In genomic region chr10:128518833-128519232, GRCm38 (mm10) we compare ENCODE assay signal across 9 mouse cellular contexts. TPM values are rescaled to one million over a fixed set of nuclear protein-coding genes. Genes with fewer than 3 reads are reported as not detected.
DNase-seq lines count a peak whose midpoint lies in the region; ATAC-seq and TF ChIP-seq lines count a peak whose summit lies in the region.
"Had no signal": no experiment of that assay in that cellular context is flagged by ENCODE, and none has a peak within 500 bp of the region (broad histone marks: within the 10 kb centered on the region; RNA-seq: fewer than 3 reads in every experiment).

No protein-coding gene starts in this region.

- H3K9ac ChIP-seq in hindbrain, postnatal 0 days (replicated peaks; ENCODE audit: low read length) = no peak overlapping the region
- no peak overlapping the region for H3K9ac ChIP-seq in hindbrain, embryonic 13.5 days
- H3K9ac ChIP-seq in MEL (ENCODE audit: control insufficient read depth, low read depth, low read length, poor library complexity, severe bottlenecking) = no peak overlapping the region
- no peak overlapping the region for H3K9ac ChIP-seq in liver, embryonic 14.5 days (replicated peaks)
- no peak overlapping the region for H3K9ac ChIP-seq in midbrain, embryonic 16.5 days (ENCODE audit: low read depth, low read length)
- H3K9ac ChIP-seq: embryonic facial prominence, embryonic 13.5 days had no signal

- peak; percentile 60 for TF ChIP-seq RAD21 in MEL (IDR thresholded peaks at IDR 0.05; ENCODE audit: low read depth, low read length)

- H3K79me2 ChIP-seq in MEL (ENCODE audit: control insufficient read depth, insufficient read depth, low read length, poor library complexity) = no peaks in the 10 kb centered on the region; the same call in 1 of the 2 replicates

- no peaks in the 10 kb centered on the region for H3K4me1 ChIP-seq in hindbrain, postnatal 0 days (ENCODE audit: insufficient read depth, low read length)
- peaks cover under 1% of the 10 kb centered on the region for H3K4me1 ChIP-seq in hindbrain, embryonic 13.5 days (replicated peaks)
- peaks cover 0 to 3% of the 10 kb centered on the region in 2 experiments; a peak in 1 of 4 replicates for H3K4me1 ChIP-seq in MEL (ENCODE audit: control insufficient read depth in 1 of 2, insufficient read depth in 2 of 2, low read length in 2 of 2)
- H3K4me1 ChIP-seq in cortical plate, adult 2 months (ENCODE audit: control insufficient read depth, insufficient read depth, low read length) = no peaks in the 10 kb centered on the region
- H3K4me1 ChIP-seq in liver, embryonic 14.5 days (replicated peaks; ENCODE audit: control insufficient read depth in 2 of 2, insufficient read depth in 2 of 2, low read length in 1 of 2) = peaks cover 1 to 18% of the 10 kb centered on the region in 2 experiments
- no peaks in the 10 kb centered on the region; the same call in 1 of the 2 replicates for H3K4me1 ChIP-seq in midbrain, embryonic 16.5 days (ENCODE audit: control insufficient read depth, insufficient read depth, low read length)

- H3K4me3 ChIP-seq in hindbrain, postnatal 0 days (ENCODE audit: low read length) = no peak overlapping the region
- no peak overlapping the region for H3K4me3 ChIP-seq in hindbrain, embryonic 13.5 days
- no peak overlapping the region for H3K4me3 ChIP-seq in MEL (ENCODE audit: control insufficient read depth in 1 of 2, insufficient read depth in 1 of 2, low read depth in 2 of 2, low read length in 2 of 2)
- no peak overlapping the region for H3K4me3 ChIP-seq in cortical plate, adult 2 months (ENCODE audit: insufficient read depth, low read length)
- H3K4me3 ChIP-seq in liver, embryonic 14.5 days (ENCODE audit: insufficient read depth in 1 of 2, low read depth in 2 of 2, low read length in 2 of 2) = no peak overlapping the region
- H3K4me3 ChIP-seq in midbrain, embryonic 16.5 days (ENCODE audit: low read depth, low read length) = no peak overlapping the region
- H3K4me3 ChIP-seq: embryonic facial prominence, embryonic 13.5 days had no signal

- peak; percentile 64 for DNase-seq in hindbrain, postnatal 0 days (ENCODE audit: low spot score)
- DNase-seq in B cell, adult 2 months = peak; percentile 58 to 63
- DNase-seq in MEL (ENCODE audit: low read depth, low spot score) = peak; percentile 58
- no peak for DNase-seq in liver, embryonic 14.5 days (ENCODE audit: low read depth in 3 of 3, low spot score in 3 of 3)
- peak; percentile 59 for DNase-seq in thymus, postnatal 25 days

- no peak for TF ChIP-seq POLR2A in MEL (IDR thresholded peaks at IDR 0.05; ENCODE audit: control insufficient read depth in 1 of 2, insufficient read depth in 1 of 2, low read depth in 1 of 2, low read length in 2 of 2, poor library complexity in 1 of 2)
- no peak for TF ChIP-seq POLR2A in cortical plate, adult 2 months (IDR thresholded peaks at IDR 0.05; ENCODE audit: extremely low read depth, insufficient read depth, low read length)

- no peak for TF ChIP-seq EP300 in MEL (IDR thresholded peaks at IDR 0.05; ENCODE audit: low read depth in 1 of 2, low read length in 2 of 2)
- TF ChIP-seq EP300 in liver, embryonic 14.5 days (IDR thresholded peaks at IDR 0.05; ENCODE audit: low read depth) = no peak

- WGBS in hindbrain, postnatal 0 days = 78% methylated on average over 7 of the region's 7 CpGs
- WGBS in hindbrain, embryonic 13.5 days = 74% methylated on average over 7 of the region's 7 CpGs
- 72% methylated on average over 7 of the region's 7 CpGs for WGBS in liver, embryonic 14.5 days (ENCODE audit: insufficient replicate concordance)
- WGBS in midbrain, embryonic 16.5 days = 73% methylated on average over 7 of the region's 7 CpGs

- TF ChIP-seq CTCF in hindbrain, postnatal 0 days (IDR thresholded peaks at IDR 0.05; ENCODE audit: low read depth) = peak; percentile 67
- TF ChIP-seq CTCF in MEL (IDR thresholded peaks at IDR 0.05 in 2 of 3, conservative IDR thresholded peaks at IDR 0.05 in 1 of 3; ENCODE audit: control insufficient read depth in 1 of 3, insufficient read depth in 1 of 3, low read depth in 2 of 3, low read length in 3 of 3, poor library complexity in 1 of 3, severe bottlenecking in 1 of 3) = peak; percentile 64 to 69 (median 67)
- peak; percentile 67 for TF ChIP-seq CTCF in cortical plate, adult 2 months (IDR thresholded peaks at IDR 0.05; ENCODE audit: extremely low read depth, insufficient read depth, low read length)
- peak; percentile 76 for TF ChIP-seq CTCF in liver, embryonic 14.5 days (IDR thresholded peaks at IDR 0.05; ENCODE audit: low read depth)

- H3K27ac ChIP-seq in hindbrain, postnatal 0 days = no peak overlapping the region
- H3K27ac ChIP-seq in hindbrain, embryonic 13.5 days = no peak overlapping the region
- no peak overlapping the region for H3K27ac ChIP-seq in MEL (ENCODE audit: control insufficient read depth, low read depth, low read length)
- no peak overlapping the region for H3K27ac ChIP-seq in cortical plate, adult 2 months (ENCODE audit: insufficient read depth, low read length)
- H3K27ac ChIP-seq in liver, embryonic 14.5 days = no peak overlapping the region
- no peak overlapping the region for H3K27ac ChIP-seq in midbrain, embryonic 16.5 days (ENCODE audit: low read length)
- H3K27ac ChIP-seq: embryonic facial prominence, embryonic 13.5 days had no signal

- no peak for ATAC-seq in hindbrain, postnatal 0 days
- ATAC-seq in hindbrain, embryonic 13.5 days (ENCODE audit: low FRiP score) = no peak
- ATAC-seq in liver, embryonic 14.5 days (ENCODE audit: insufficient read depth) = no peak; the same call in 1 of the 2 replicates
- ATAC-seq in midbrain, embryonic 16.5 days = no peak

- H3K36me3 ChIP-seq in hindbrain, postnatal 0 days (ENCODE audit: insufficient read depth, low read length) = peaks cover 6% of the 10 kb centered on the region; the same call in 1 of the 2 replicates
- H3K36me3 ChIP-seq in hindbrain, embryonic 13.5 days = peaks cover 43% of the 10 kb centered on the region
- H3K36me3 ChIP-seq in MEL (ENCODE audit: control insufficient read depth in 1 of 2, insufficient read depth in 2 of 2, low read length in 2 of 2) = peaks cover 2 to 3% of the 10 kb centered on the region in 2 experiments; a peak in 2 of 4 replicates
- peaks cover 4% of the 10 kb centered on the region; the same call in 1 of the 2 replicates for H3K36me3 ChIP-seq in liver, embryonic 14.5 days (replicated peaks; ENCODE audit: control insufficient read depth, insufficient read depth, low read depth)
- H3K36me3 ChIP-seq in midbrain, embryonic 16.5 days (ENCODE audit: control insufficient read depth, insufficient read depth, low read length) = peaks cover 5% of the 10 kb centered on the region; the same call in 1 of the 2 replicates

- no peaks in the 10 kb centered on the region for H3K27me3 ChIP-seq in hindbrain, postnatal 0 days (ENCODE audit: insufficient read depth, low read length)
- H3K27me3 ChIP-seq in hindbrain, embryonic 13.5 days = peaks cover 52% of the 10 kb centered on the region
- H3K27me3 ChIP-seq in MEL (ENCODE audit: control insufficient read depth in 1 of 2, insufficient read depth in 2 of 2, low read length in 2 of 2) = no peaks in the 10 kb centered on the region
- no peaks in the 10 kb centered on the region for H3K27me3 ChIP-seq in liver, embryonic 14.5 days (ENCODE audit: control insufficient read depth, insufficient read depth, low read length)
- peaks cover 8% of the 10 kb centered on the region; the same call in 1 of the 2 replicates for H3K27me3 ChIP-seq in midbrain, embryonic 16.5 days (ENCODE audit: control insufficient read depth, insufficient read depth, low read depth, low read length)

- H3K9me3 ChIP-seq in hindbrain, postnatal 0 days (ENCODE audit: low read length) = no peaks in the 10 kb centered on the region
- H3K9me3 ChIP-seq in hindbrain, embryonic 13.5 days = no peaks in the 10 kb centered on the region
- no peaks in the 10 kb centered on the region for H3K9me3 ChIP-seq in MEL (replicated peaks; ENCODE audit: insufficient read depth, low read length)
- H3K9me3 ChIP-seq in liver, embryonic 14.5 days (ENCODE audit: control insufficient read depth, low read length) = no peaks in the 10 kb centered on the region
- H3K9me3 ChIP-seq in midbrain, embryonic 16.5 days (replicated peaks; ENCODE audit: control insufficient read depth, low read length, poor library complexity, severe bottlenecking) = no peaks in the 10 kb centered on the region
- H3K9me3 ChIP-seq: embryonic facial prominence, embryonic 13.5 days had no signal

- no peak overlapping the region for H3K4me2 ChIP-seq in hindbrain, postnatal 0 days (ENCODE audit: low read depth, low read length)
- no peak overlapping the region for H3K4me2 ChIP-seq in hindbrain, embryonic 13.5 days
- no peak overlapping the region for H3K4me2 ChIP-seq in liver, embryonic 14.5 days (ENCODE audit: low read depth)
- no peak overlapping the region for H3K4me2 ChIP-seq in midbrain, embryonic 16.5 days (ENCODE audit: low read length)
- H3K4me2 ChIP-seq: embryonic facial prominence, embryonic 13.5 days had no signal

RNA-seq across cellular contexts. Expression of gene Esyt1, which starts 6.8 kb away (rescaled TPM):
- 22.9 and 29.0 TPM in 2 replicates for total RNA-seq in hindbrain, postnatal 0 days (2014; rRNA removed)
- 13.3 TPM in 2 replicates for polyA plus RNA-seq in hindbrain, postnatal 0 days (2015; fragmentation: Nextera tagmentation; extraction: Ambion mirVana)
- 16.4 and 17.6 TPM in 2 replicates for polyA plus RNA-seq in hindbrain, embryonic 13.5 days (2015; fragmentation: Nextera tagmentation; extraction: Ambion mirVana)
- 35.1 and 35.9 TPM in 2 replicates for total RNA-seq in MEL (2012; rRNA removed)
- 10 to 100 TPM; 53.4 to 57.0 TPM for polyA plus RNA-seq in MEL (2012; ENCODE audit: insufficient read depth in 1 of 2, insufficient read length in 2 of 2, low read depth in 1 of 2, low replicate concordance in 2 of 2, missing spikeins in 1 of 2)
- 11.6 and 12.0 TPM in 2 replicates for polyA plus RNA-seq in cortical plate, adult 2 months (2012; rRNA removed)
- 9.4 and 10.3 TPM in 2 replicates for polyA plus RNA-seq in liver, embryonic 14.5 days (2012; rRNA removed)
- polyA plus RNA-seq in liver, embryonic 14.5 days (2014; fragmentation: Nextera tagmentation; extraction: Ambion mirVana) = 7.0 and 7.8 TPM in 2 replicates
- 8.8 and 8.9 TPM in 2 replicates for polyA plus RNA-seq in midbrain, embryonic 16.5 days (2015; fragmentation: Nextera tagmentation; extraction: Ambion mirVana)

RNA-seq across cellular contexts. Expression of gene Myl6b, which starts 20.3 kb away (rescaled TPM):
- 27.1 and 34.6 TPM in 2 replicates for total RNA-seq in hindbrain, postnatal 0 days (2014; rRNA removed)
- 4.2 and 4.9 TPM in 2 replicates for polyA plus RNA-seq in hindbrain, postnatal 0 days (2015; fragmentation: Nextera tagmentation; extraction: Ambion mirVana)
- 4.1 and 4.2 TPM in 2 replicates for polyA plus RNA-seq in hindbrain, embryonic 13.5 days (2015; fragmentation: Nextera tagmentation; extraction: Ambion mirVana)
- total RNA-seq in MEL (2012; rRNA removed) = 1.8 and 2.6 TPM in 2 replicates
- polyA plus RNA-seq in MEL (2012; ENCODE audit: insufficient read depth in 1 of 2, insufficient read length in 2 of 2, low read depth in 1 of 2, low replicate concordance in 2 of 2, missing spikeins in 1 of 2) = 10 to 100 TPM in 1 of 2 experiments, not detected in 1; 18.8 TPM
- polyA plus RNA-seq in cortical plate, adult 2 months (2012; rRNA removed) = 33.7 and 36.7 TPM in 2 replicates
- 1.2 and 1.5 TPM in 2 replicates for polyA plus RNA-seq in liver, embryonic 14.5 days (2012; rRNA removed)
- 0.72 and 1.3 TPM in 2 replicates for polyA plus RNA-seq in liver, embryonic 14.5 days (2014; fragmentation: Nextera tagmentation; extraction: Ambion mirVana)
- 5.3 and 6.4 TPM in 2 replicates for polyA plus RNA-seq in midbrain, embryonic 16.5 days (2015; fragmentation: Nextera tagmentation; extraction: Ambion mirVana)

RNA-seq across cellular contexts. Expression of gene Myl6, which starts 24.9 kb away (rescaled TPM):
- 565 and 585 TPM in 2 replicates for total RNA-seq in hindbrain, postnatal 0 days (2014; rRNA removed)
- 1,081 and 1,089 TPM in 2 replicates for polyA plus RNA-seq in hindbrain, postnatal 0 days (2015; fragmentation: Nextera tagmentation; extraction: Ambion mirVana)
- 933 and 943 TPM in 2 replicates for polyA plus RNA-seq in hindbrain, embryonic 13.5 days (2015; fragmentation: Nextera tagmentation; extraction: Ambion mirVana)
- total RNA-seq in MEL (2012; rRNA removed) = 560 and 589 TPM in 2 replicates
- polyA plus RNA-seq in MEL (2012; ENCODE audit: insufficient read depth in 1 of 2, insufficient read length in 2 of 2, low read depth in 1 of 2, low replicate concordance in 2 of 2, missing spikeins in 1 of 2) = 100 to 1,000 TPM in 1 of 2 experiments, not detected in 1; 399 TPM
- 1,299 and 1,338 TPM in 2 replicates for polyA plus RNA-seq in cortical plate, adult 2 months (2012; rRNA removed)
- 429 and 654 TPM in 2 replicates for polyA plus RNA-seq in liver, embryonic 14.5 days (2012; rRNA removed)
- polyA plus RNA-seq in liver, embryonic 14.5 days (2014; fragmentation: Nextera tagmentation; extraction: Ambion mirVana) = 490 and 506 TPM in 2 replicates
- 852 and 855 TPM in 2 replicates for polyA plus RNA-seq in midbrain, embryonic 16.5 days (2015; fragmentation: Nextera tagmentation; extraction: Ambion mirVana)

RNA-seq across cellular contexts. Expression of gene Zc3h10, which starts 28.7 kb away (rescaled TPM):
- total RNA-seq in hindbrain, postnatal 0 days (2014; rRNA removed) = 19.3 and 19.4 TPM in 2 replicates
- polyA plus RNA-seq in hindbrain, postnatal 0 days (2015; fragmentation: Nextera tagmentation; extraction: Ambion mirVana) = 12.5 and 13.8 TPM in 2 replicates
- 19.7 and 20.9 TPM in 2 replicates for polyA plus RNA-seq in hindbrain, embryonic 13.5 days (2015; fragmentation: Nextera tagmentation; extraction: Ambion mirVana)
- total RNA-seq in MEL (2012; rRNA removed) = 14.2 and 14.6 TPM in 2 replicates
- polyA plus RNA-seq in MEL (2012; ENCODE audit: insufficient read depth in 1 of 2, insufficient read length in 2 of 2, low read depth in 1 of 2, low replicate concordance in 2 of 2, missing spikeins in 1 of 2) = 10 to 100 TPM in 1 of 2 experiments, not detected in 1; 17.3 TPM
- polyA plus RNA-seq in cortical plate, adult 2 months (2012; rRNA removed) = 11.9 and 12.9 TPM in 2 replicates
- 3.3 and 4.0 TPM in 2 replicates for polyA plus RNA-seq in liver, embryonic 14.5 days (2012; rRNA removed)
- 4.3 and 5.3 TPM in 2 replicates for polyA plus RNA-seq in liver, embryonic 14.5 days (2014; fragmentation: Nextera tagmentation; extraction: Ambion mirVana)
- 17.8 and 19.7 TPM in 2 replicates for polyA plus RNA-seq in midbrain, embryonic 16.5 days (2015; fragmentation: Nextera tagmentation; extraction: Ambion mirVana)

RNA-seq across cellular contexts. Expression of gene Rpl41, which starts 30.3 kb away (rescaled TPM):
- total RNA-seq in hindbrain, postnatal 0 days (2014; rRNA removed) = 412 and 501 TPM in 2 replicates
- 2,609 and 2,618 TPM in 2 replicates for polyA plus RNA-seq in hindbrain, postnatal 0 days (2015; fragmentation: Nextera tagmentation; extraction: Ambion mirVana)
- 2,639 and 2,680 TPM in 2 replicates for polyA plus RNA-seq in hindbrain, embryonic 13.5 days (2015; fragmentation: Nextera tagmentation; extraction: Ambion mirVana)
- total RNA-seq in MEL (2012; rRNA removed) = 6,649 and 6,931 TPM in 2 replicates
- over 10,000 TPM in 1 of 2 experiments, 100 to 1,000 TPM in 1; 274 to 10,905 TPM for polyA plus RNA-seq in MEL (2012; ENCODE audit: insufficient read depth in 1 of 2, insufficient read length in 2 of 2, low read depth in 1 of 2, low replicate concordance in 2 of 2, missing spikeins in 1 of 2)
- 2,251 and 2,284 TPM in 2 replicates for polyA plus RNA-seq in cortical plate, adult 2 months (2012; rRNA removed)
- 1,053 and 2,546 TPM in 2 replicates for polyA plus RNA-seq in liver, embryonic 14.5 days (2012; rRNA removed)
- 3,181 and 3,454 TPM in 2 replicates for polyA plus RNA-seq in liver, embryonic 14.5 days (2014; fragmentation: Nextera tagmentation; extraction: Ambion mirVana)
- 1,924 and 2,018 TPM in 2 replicates for polyA plus RNA-seq in midbrain, embryonic 16.5 days (2015; fragmentation: Nextera tagmentation; extraction: Ambion mirVana)

Comparison
In these comparisons a context has a peak if more than half of its experiments do, and no peak if none do; other contexts are left out.
1. DNase-seq: peak in hindbrain, postnatal 0 days (single experiment), B cell, adult 2 months (2 of 2), MEL (single experiment) and thymus, postnatal 25 days (single experiment); none in liver, embryonic 14.5 days (0 of 3).
2. Peak in every context shown above with its lines, with median percentiles within 50 percentile points of each other: CTCF ChIP-seq.